Mouse (Mus musculus): ENCODE measurements around the gene Atxn7l1.

DNA sequence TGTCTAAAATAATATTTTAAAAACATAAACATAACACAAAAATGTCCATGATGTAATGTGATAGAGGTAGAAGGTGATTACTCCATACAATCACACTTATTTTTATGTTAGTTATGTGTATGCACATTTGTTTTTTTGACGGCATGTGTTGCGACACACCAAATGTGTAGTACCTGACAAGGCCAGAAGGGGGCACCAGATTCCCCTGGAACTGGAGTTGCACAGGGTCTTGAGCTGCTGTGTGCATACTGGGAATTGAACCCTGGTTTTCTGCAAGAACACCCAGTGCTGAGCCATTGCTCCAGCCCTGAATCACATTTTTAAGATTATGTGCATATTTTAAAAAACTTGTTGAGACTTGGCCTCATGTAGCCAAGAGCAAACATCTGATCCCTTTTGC, 133.3 kb downstream of the Atxn7l1 start:
- TF ChIP-seq CTCF (IDR thresholded peaks at IDR 0.05; ENCODE audit: extremely low read depth, insufficient read depth, insufficient read length, insufficient replicate concordance) (peak; percentile 86; the same call in 1 of the 2 replicates), POLR2A (IDR thresholded peaks at IDR 0.05; ENCODE audit: low read depth, low read length) (no peak)

Data from spleen, adult 2 months (tissue).